Mouse (Mus musculus): Measurements from ENCODE around the gene Ttc9b.

The Ttc9b gene

GRCm38 (mm10) chr7:27644471-27644870 is 9.2 kb upstream of the Ttc9b start:
- DNase-seq = no peak

- DNase-seq = no peak
Measured at GRCm38 (mm10) chr7:27646516-27646915, 7.2 kb upstream of the Ttc9b start.

GRCm38 (mm10) chr7:27647281-27648002 is 6.3 kb upstream of the Ttc9b start:
- DNase-seq = no peak

GRCm38 (mm10) chr7:27649723-27650122 is 4.0 kb upstream of the Ttc9b start:
- no peak for DNase-seq

GRCm38 (mm10) chr7:27650949-27651348 is 2.8 kb upstream of the Ttc9b start:
- peak; percentile 52 to 71 for DNase-seq

GRCm38 (mm10) chr7:27654607-27655276 is 1.0 kb downstream of the Ttc9b start:
- DNase-seq = peak in 1 of 2 experiments; percentile 20

GRCm38 (mm10) chr7:27655545-27655944 is 1.8 kb downstream of the Ttc9b start:
- no peak for DNase-seq

- DNase-seq = no peak
Measured at GRCm38 (mm10) chr7:27656600-27656999, 2.9 kb downstream of the Ttc9b start.

GRCm38 (mm10) chr7:27657824-27658395 is 4.2 kb downstream of the Ttc9b start:
- no peak for DNase-seq

- no peak for DNase-seq
Measured at GRCm38 (mm10) chr7:27658712-27659663, 5.3 kb downstream of the Ttc9b start.

GRCm38 (mm10) chr7:27662038-27662437 is 8.3 kb downstream of the Ttc9b start:
- DNase-seq = no peak

GRCm38 (mm10) chr7:27673064-27673574 is 19.4 kb downstream of the Ttc9b start:
- no peak for DNase-seq

- no peak for DNase-seq
Measured at GRCm38 (mm10) chr7:27673575-27674131, 19.9 kb downstream of the Ttc9b start.

- no peak for DNase-seq
Measured at GRCm38 (mm10) chr7:27674195-27674521, 20.4 kb downstream of the Ttc9b start.

- DNase-seq = peak; percentile 93
Measured at GRCm38 (mm10) chr7:27674522-27675221, 21.0 kb downstream of the Ttc9b start, which contains the start of gene Map3k10. Gene Map3k10, minus strand, starts transcription at chr7:27674598.

- DNase-seq = no peak
Measured at GRCm38 (mm10) chr7:27675222-27675612, 21.5 kb downstream of the Ttc9b start.

- no peak for DNase-seq
Measured at GRCm38 (mm10) chr7:27683218-27683617, 29.5 kb downstream of the Ttc9b start.

- DNase-seq = no peak
Measured at GRCm38 (mm10) chr7:27685220-27685619, 31.5 kb downstream of the Ttc9b start.

GRCm38 (mm10) chr7:27685681-27686080 is 32.0 kb downstream of the Ttc9b start:
- no peak for DNase-seq

GRCm38 (mm10) chr7:27687043-27687442 is 33.3 kb downstream of the Ttc9b start:
- no peak for DNase-seq

GRCm38 (mm10) chr7:27687836-27688235 is 34.1 kb downstream of the Ttc9b start:
- no peak for DNase-seq

Data from lung, adult 18-20 months (tissue).